Mouse (Mus musculus) kidney, postnatal 36 days (tissue): ENCODE results near the gene Abhd17c.

Experiments used
- DNase-seq, 2 experiments: peaks; one replicate each; pipeline ENCODE4 v3.0.0; 2021 to 2022; ENCODE audit warnings: mixed read lengths in 2 of 2

Abhd17c gene

GRCm38 (mm10) chr7:84073856-84074255 is 77.8 kb downstream of the Abhd17c start:
- DNase-seq: no peak

GRCm38 (mm10) chr7:84068931-84069330 is 82.8 kb downstream of the Abhd17c start:
- no peak for DNase-seq

GRCm38 (mm10) chr7:84059799-84060198 is 91.9 kb downstream of the Abhd17c start:
- DNase-seq: no peak
